Mouse (Mus musculus) CH12.LX (cell line): ENCODE measurements around the gene Angel1. TPM values are rescaled to one million over a fixed set of nuclear protein-coding genes. Genes with fewer than 3 reads are reported as not detected.

Source experiments
- DNase-seq: peaks from one replicate; pipeline ENCODE4 v3.0.0-alpha.2; 2013; ENCODE audit errors: extremely low read depth
- H3K27ac ChIP-seq: 2 replicates; pipeline ENCODE4 v1.5.1; 2012; ENCODE audit warnings: low read depth, mild to moderate bottlenecking, control low read depth, moderate library complexity; ENCODE audit not compliant: insufficient read depth
- H3K27me3 ChIP-seq: replicated peaks from 2 replicates; pipeline ENCODE3; 2012; ENCODE audit warnings: inconsistent platforms
- H3K36me3 ChIP-seq, 2 experiments: replicated peaks in 1 of 2; 2 replicates each; pipeline versions ENCODE3 to v1.6.1; 2012; ENCODE audit warnings: inconsistent platforms in 1 of 2, low read length in 1 of 2, mild to moderate bottlenecking in 1 of 2, mixed read lengths in 1 of 2, moderate library complexity in 1 of 2; ENCODE audit not compliant: control insufficient read depth in 1 of 2, insufficient read depth in 1 of 2
- H3K4me1 ChIP-seq, 2 experiments: 2 replicates each; pipeline ENCODE4 v1.6.1; 2012; ENCODE audit warnings: inconsistent platforms in 1 of 2, moderate library complexity in 1 of 2; ENCODE audit not compliant: insufficient read depth in 2 of 2, control insufficient read depth in 1 of 2
- H3K4me2 ChIP-seq: 2 replicates; pipeline ENCODE4 v1.6.1; 2012; ENCODE audit warnings: low read depth, mild to moderate bottlenecking, control low read depth; ENCODE audit not compliant: poor library complexity, insufficient read depth, severe bottlenecking
- H3K4me3 ChIP-seq, 3 experiments: fragments of 150-350 bp in 1 of 3; sonication (generic) in 1 of 3; replicated peaks in 1 of 3; 2 replicates each; pipeline versions ENCODE3 to v1.5.1; 2011 to 2012; ENCODE audit warnings: low read depth in 2 of 3, low read length in 2 of 3, mild to moderate bottlenecking in 2 of 3, moderate library complexity in 2 of 3, control low read depth in 1 of 3, improper control_type of control experiment in 1 of 3, inconsistent platforms in 1 of 3, mixed read lengths in 1 of 3; ENCODE audit not compliant: poor library complexity in 1 of 3
- H3K79me2 ChIP-seq: replicated peaks from 2 replicates; pipeline ENCODE4 v1.6.1; 2012; ENCODE audit warnings: mild to moderate bottlenecking, moderate library complexity; ENCODE audit not compliant: control insufficient read depth, poor library complexity, insufficient read depth, severe bottlenecking; ENCODE audit errors: extremely low read depth
- H3K9ac ChIP-seq: 2 replicates; pipeline ENCODE4 v1.6.1; 2012; ENCODE audit warnings: low read depth, mild to moderate bottlenecking, control low read depth, moderate library complexity; ENCODE audit not compliant: insufficient read depth
- H3K9me3 ChIP-seq: replicated peaks from 2 replicates; pipeline ENCODE3; 2012; ENCODE audit warnings: low read length, inconsistent platforms, mixed read lengths
- BHLHE40 ChIP-seq: IDR thresholded peaks from 2 replicates; pipeline ENCODE4 v1.6.1; 2011; ENCODE audit warnings: mild to moderate bottlenecking, low read depth, low read length, improper control_type of control experiment
- CHD1 ChIP-seq: IDR thresholded peaks from 2 replicates; pipeline ENCODE4 v1.6.1; 2012; ENCODE audit warnings: low read depth, low read length, improper control_type of control experiment, inconsistent platforms
- CTCF ChIP-seq, 2 experiments: IDR thresholded peaks in 1 of 2; conservative IDR thresholded peaks in 1 of 2; 2 replicates each; pipeline ENCODE4 v1.5.1; 2011 to 2012; ENCODE audit warnings: low read depth in 2 of 2, low read length in 2 of 2, improper control_type of control experiment in 1 of 2, inconsistent platforms in 1 of 2, mild to moderate bottlenecking in 1 of 2, moderate library complexity in 1 of 2
- EP300 ChIP-seq: IDR thresholded peaks from 2 replicates; pipeline ENCODE4 v1.6.1; 2011; ENCODE audit warnings: low read length, improper control_type of control experiment
- ETS1 ChIP-seq: conservative IDR thresholded peaks from 2 replicates; pipeline ENCODE4 v1.6.1; 2012; ENCODE audit warnings: low read depth, mild to moderate bottlenecking, inconsistent platforms, low read length, improper control_type of control experiment, moderate library complexity
- GABPA ChIP-seq: IDR thresholded peaks from 2 replicates; pipeline ENCODE4 v1.6.1; 2012; ENCODE audit warnings: low read depth, low read length, improper control_type of control experiment, inconsistent platforms; ENCODE audit not compliant: insufficient replicate concordance
- HCFC1 ChIP-seq: IDR thresholded peaks from 2 replicates; pipeline ENCODE4 v1.6.1; 2012; ENCODE audit warnings: low read depth, mild to moderate bottlenecking, inconsistent platforms, low read length, improper control_type of control experiment
- IRF4 ChIP-seq: IDR thresholded peaks from 2 replicates; pipeline ENCODE4 v1.6.1; 2014; ENCODE audit warnings: low read depth, mild to moderate bottlenecking, inconsistent platforms, low read length, improper control_type of control experiment
- KAT2A ChIP-seq: IDR thresholded peaks from 2 replicates; pipeline ENCODE4 v1.6.1; 2012; ENCODE audit warnings: low read length, improper control_type of control experiment, inconsistent platforms; ENCODE audit not compliant: insufficient replicate concordance
- MAX ChIP-seq: IDR thresholded peaks from 2 replicates; pipeline ENCODE4 v1.6.1; 2011; ENCODE audit warnings: low read length, improper control_type of control experiment
- MEF2A ChIP-seq: IDR thresholded peaks from 2 replicates; pipeline ENCODE4 v1.6.1; 2014; ENCODE audit warnings: low read depth, mild to moderate bottlenecking, inconsistent platforms, low read length, improper control_type of control experiment, borderline replicate concordance
- NELFE ChIP-seq: IDR thresholded peaks from 2 replicates; pipeline ENCODE4 v1.6.1; 2011; ENCODE audit warnings: low read depth, low read length, improper control_type of control experiment
- NRF1 ChIP-seq: IDR thresholded peaks from 2 replicates; pipeline ENCODE4 v1.6.1; 2014; ENCODE audit warnings: low read depth, mild to moderate bottlenecking, inconsistent platforms, low read length, improper control_type of control experiment, moderate library complexity
- POLR2A ChIP-seq: IDR thresholded peaks from 2 replicates; pipeline ENCODE4 v1.6.1; 2011; ENCODE audit warnings: low read depth, mild to moderate bottlenecking, improper control_type of control experiment, low read length
- POLR2AphosphoS2 ChIP-seq: IDR thresholded peaks from 2 replicates; pipeline ENCODE4 v1.6.1; 2011; ENCODE audit warnings: low read depth, low read length, improper control_type of control experiment
- TCF12 ChIP-seq: IDR thresholded peaks from 2 replicates; pipeline ENCODE4 v1.6.1; 2014; ENCODE audit warnings: low read depth, mild to moderate bottlenecking, inconsistent platforms, low read length, improper control_type of control experiment
- UBTF ChIP-seq: IDR thresholded peaks from 2 replicates; pipeline ENCODE4 v1.6.1; 2012; ENCODE audit warnings: low read depth, mild to moderate bottlenecking, inconsistent platforms, low read length, improper control_type of control experiment, moderate library complexity
- USF1 ChIP-seq: IDR thresholded peaks from 2 replicates; pipeline ENCODE4 v1.6.1; 2014; ENCODE audit warnings: low read depth, mild to moderate bottlenecking, inconsistent platforms, low read length, improper control_type of control experiment
- ZKSCAN1 ChIP-seq: IDR thresholded peaks from 2 replicates; pipeline ENCODE4 v1.6.1; 2012; ENCODE audit warnings: low read depth, inconsistent platforms, low read length, improper control_type of control experiment, borderline replicate concordance
- ZNF384 ChIP-seq: IDR thresholded peaks from 2 replicates; pipeline ENCODE4 v1.6.1; 2012; ENCODE audit warnings: low read depth, low read length, improper control_type of control experiment, inconsistent platforms
- dilution Hi-C: fragments of 300-500 bp; cut with MboI; formaldehyde crosslinking; loops from 2 replicates; pipeline ENCODE4 v1.14.3; 2020; ENCODE audit warnings: low sequenced_read_pairs; ENCODE audit not compliant: extremely low pct_unique_long_range_greater_than_20kb, extremely low pct_ligation_motif_present
- in situ Hi-C: fragments of 300-500 bp; cut with MboI; formaldehyde crosslinking; loops from 3 replicates; pipeline ENCODE4 v1.14.3; 2019; ENCODE audit warnings: low sequenced_read_pairs, low pct_ligation_motif_present, low pct_unique_long_range_greater_than_20kb, mixed read lengths
- polyA plus RNA-seq: library from polyadenylated mRNA; unstranded; fragments of >175 nt; gene quantifications from 2 replicates; pipeline ENCODE4 v1.2.1, GENCODE M21; 2012; ENCODE audit warnings: low read depth; ENCODE audit not compliant: insufficient read length
- total RNA-seq, 2 experiments: library from RNA; depleted of rRNA; stranded (reverse); fragments of 300-350 nt in 1 of 2; fragments of >200 nt in 1 of 2; gene quantifications; 2 replicates each; pipeline ENCODE4 v1.2.3; 2012 to 2014

Gene Angel1
- total and polyA plus RNA-seq, 3 experiments: 1.0 to 9.3 (median 2.9) TPM

DNA sequence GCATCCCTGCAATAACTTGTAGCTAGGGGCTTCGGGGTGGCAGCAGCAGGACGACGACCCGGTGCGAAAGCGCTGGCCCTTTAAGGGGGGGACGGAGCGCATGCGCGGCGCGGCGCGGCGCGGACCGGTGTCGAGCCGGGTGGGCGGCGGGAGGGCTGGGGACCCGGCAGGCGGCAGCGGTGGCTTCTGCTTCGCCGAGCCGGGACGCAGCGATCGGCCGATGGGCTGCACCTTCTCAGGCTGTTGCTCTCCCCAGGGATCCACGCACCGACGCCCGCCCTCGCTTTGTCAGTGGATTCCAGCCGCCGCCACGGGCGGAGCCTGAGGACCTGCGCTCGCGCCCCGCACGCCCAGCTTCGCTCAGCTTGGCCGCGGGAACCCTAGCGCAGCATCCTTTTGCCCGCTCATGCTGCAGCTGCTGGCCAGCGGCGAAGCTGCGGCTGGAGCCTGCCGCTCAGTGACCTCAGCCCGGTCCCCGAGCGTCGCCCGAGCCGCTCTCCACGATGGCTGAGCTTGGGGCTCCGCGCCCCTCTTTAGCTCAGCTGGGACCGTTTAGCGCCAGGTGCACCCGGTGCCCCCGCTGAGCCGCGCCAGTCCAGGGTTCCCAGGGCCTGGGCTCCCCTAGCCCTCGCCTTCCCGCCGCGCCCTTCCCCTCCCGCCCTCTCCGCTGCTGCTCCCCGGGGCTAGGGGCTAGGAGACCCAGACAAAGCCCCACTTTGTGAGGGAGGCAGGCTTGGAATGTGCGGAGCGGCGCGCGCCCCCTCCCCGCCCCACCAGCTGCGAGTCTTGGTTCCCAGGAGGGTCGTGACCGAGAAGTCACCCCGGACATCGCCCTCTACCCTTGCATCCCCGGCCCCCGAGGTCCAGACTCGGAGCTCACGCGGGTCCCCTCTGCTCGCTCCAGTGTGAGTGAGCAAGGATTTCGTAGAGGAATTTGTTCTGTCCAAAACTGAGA, 47.4 kb downstream of the Angel1 start, which contains the start of gene Vash1:
TSS of gene Vash1 (plus strand) at position 110 of the 955 bp plus-strand sequence.
- peaks cover 19 to 75% of the 10 kb centered on the region in 2 experiments for H3K4me1 ChIP-seq
- no peaks in the 10 kb centered on the region for H3K27me3 ChIP-seq
- no peaks in the 10 kb centered on the region for H3K36me3 ChIP-seq
- peaks cover 7% of the 10 kb centered on the region for H3K9me3 ChIP-seq
- dilution Hi-C loops: no loop called here
- TF ChIP-seq MAX (0 out of 2 replicates have a peak, but pooled peaks have one; percentile 45), TCF12 (0 out of 2 replicates have a peak, but pooled peaks have one; percentile 12), NRF1 (peak; percentile 94), POLR2A (no peak)
- peak within 1 kb of the TSS; percentile 47 to 73 (median 63) for H3K4me3 ChIP-seq
- peak within 1 kb of the TSS; percentile 73 for H3K4me2 ChIP-seq
- no peak within 1 kb of the TSS for H3K27ac ChIP-seq
- H3K79me2 ChIP-seq: no peaks in the 10 kb centered on the region
- peak within 1 kb of the TSS; percentile 46 for H3K9ac ChIP-seq
- in situ Hi-C loops: no loop called here
- DNase-seq: no peak

DNA sequence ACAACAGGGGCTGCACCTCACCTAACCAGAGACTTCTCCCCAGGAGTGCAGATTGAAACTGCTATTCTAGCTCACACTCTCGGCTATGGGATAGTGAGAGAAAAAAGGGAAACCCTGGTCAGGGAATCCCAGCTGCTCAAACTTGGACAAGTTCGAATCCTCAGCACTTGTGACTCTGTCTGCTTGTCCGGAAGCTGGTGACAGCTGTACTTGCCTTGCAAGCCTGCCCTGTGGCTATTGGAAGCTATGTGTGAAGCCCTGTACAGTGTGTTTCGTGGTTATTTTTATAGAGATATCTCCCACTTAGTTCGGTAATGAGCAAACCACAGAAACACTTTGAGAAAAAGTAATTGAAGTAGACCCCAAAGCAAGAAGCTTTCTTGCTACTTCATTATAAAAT, 53.8 kb downstream of the Angel1 start:
- Histone ChIP-seq H3K4me1 (peaks cover 6 to 30% of the 10 kb centered on the region in 2 experiments; a peak in 3 of 4 replicates), H3K27me3 (no peaks in the 10 kb centered on the region), H3K27ac (no peak overlapping the region), H3K36me3 (no peaks in the 10 kb centered on the region), H3K9me3 (peaks cover 7% of the 10 kb centered on the region), H3K4me3 (no peak overlapping the region), H3K4me2 (no peak overlapping the region), H3K9ac (no peak overlapping the region), H3K79me2 (no peaks in the 10 kb centered on the region)
- dilution Hi-C loops: no loop called here
- in situ Hi-C loops: no loop called here
- no peak for TF ChIP-seq ETS1
- TF ChIP-seq GABPA: no peak
- no peak for TF ChIP-seq KAT2A
- no peak for DNase-seq

DNA sequence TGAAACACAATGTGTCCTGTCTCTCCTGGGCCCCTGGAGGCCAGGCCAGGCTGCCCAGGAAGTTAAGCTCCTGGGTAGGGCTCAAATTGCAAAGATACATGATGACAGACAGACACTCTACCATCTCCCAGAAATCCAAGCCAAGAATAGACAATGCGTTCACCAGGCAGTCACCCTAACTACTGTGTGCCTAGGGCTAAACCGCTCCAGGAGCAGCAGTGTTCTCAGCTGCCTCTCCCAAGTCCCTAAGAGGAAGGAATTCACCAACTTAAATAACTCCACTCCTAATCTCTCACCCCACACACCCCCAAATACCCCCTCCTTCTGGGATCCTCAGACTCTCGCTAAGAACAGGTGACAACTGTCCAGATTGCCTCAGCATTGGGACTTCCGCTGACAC, 54.2 kb downstream of the Angel1 start:
- Histone ChIP-seq H3K9ac (no peak overlapping the region), H3K9me3 (peaks cover 7% of the 10 kb centered on the region), H3K36me3 (no peaks in the 10 kb centered on the region), H3K27ac (no peak overlapping the region), H3K79me2 (no peaks in the 10 kb centered on the region), H3K4me2 (no peak overlapping the region), H3K4me3 (no peak overlapping the region)
- in situ Hi-C loops: no loop called here
- TF ChIP-seq BHLHE40 (no peak), KAT2A (no peak), EP300 (no peak), MAX (no peak), USF1 (no peak), IRF4 (no peak), POLR2AphosphoS2 (no peak), MEF2A (no peak), NELFE (no peak), HCFC1 (no peak), ZKSCAN1 (no peak), UBTF (no peak), POLR2A (no peak), CHD1 (no peak), ZNF384 (no peak), CTCF (conservative IDR thresholded peaks at IDR 0.05 in 1 of 2, IDR thresholded peaks at IDR 0.05 in 1 of 2; ENCODE audit: low read depth in 2 of 2, low read length in 2 of 2) (no peak)
- TF ChIP-seq, all 38 proteins: peak for 0
- dilution Hi-C loops: no loop called here
- no peak for DNase-seq
- Histone ChIP-seq H3K4me1 (peaks cover 2 to 26% of the 10 kb centered on the region in 2 experiments; a peak in 2 of 4 replicates), H3K27me3 (no peaks in the 10 kb centered on the region)
